Mouse (Mus musculus): ENCODE data around the gene Ranbp3. TPM values are rescaled to one million over a fixed set of nuclear protein-coding genes. Genes with fewer than 3 reads are reported as not detected.
"Not testable (repeated sequence)": the region's sequence is repeated elsewhere in the genome, so short reads cannot be mapped to it uniquely, and the experiment has no call there.

Gene Ranbp3
- polyA plus RNA-seq (2016; fragmentation: Nextera tagmentation; extraction: Ambion mirVana), result 110 and 116 TPM in 2 replicates

DNA sequence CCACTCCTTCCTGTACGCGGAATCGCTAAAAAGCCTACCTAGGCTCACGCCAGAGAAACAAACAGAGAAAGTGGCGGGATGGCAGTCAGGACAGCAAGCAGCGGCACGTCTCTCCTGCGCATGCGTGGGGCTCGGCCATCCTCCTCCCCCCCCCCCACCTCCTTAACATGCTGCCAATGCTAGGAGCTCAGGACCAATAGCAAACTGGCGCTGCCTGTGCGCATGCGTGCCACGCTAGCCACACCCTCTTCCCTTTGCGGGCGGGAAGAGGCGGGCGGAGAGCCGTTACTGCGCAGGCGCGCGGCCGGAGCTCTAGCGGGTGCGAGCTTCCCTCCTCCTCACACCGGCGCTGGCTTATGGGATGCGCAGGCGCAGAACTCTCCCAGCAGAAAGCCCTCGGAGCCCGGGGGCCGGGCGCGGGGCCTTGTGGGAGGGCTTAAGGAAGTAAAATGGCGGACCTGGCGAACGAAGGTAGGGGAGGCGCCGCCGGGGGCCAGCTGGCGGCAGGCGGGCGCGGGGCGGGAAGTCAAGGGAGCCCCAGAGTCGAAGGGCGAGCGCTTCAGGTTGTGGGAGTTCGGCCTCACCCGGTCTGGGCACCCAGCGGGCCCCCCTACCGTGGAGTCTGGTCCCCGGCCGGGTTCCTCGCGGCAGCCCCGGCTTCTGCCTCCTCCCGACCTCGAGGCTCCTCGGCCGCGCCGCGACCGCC is at the start of gene Ranbp3:
Ranbp3 (plus strand) TSS at position 354 of the 706 bp plus-strand sequence.
- H3K27me3 ChIP-seq, result peaks cover 6% of the 10 kb centered on the region
- peak within 1 kb of the TSS; percentile 97 for H3K9ac ChIP-seq (replicated peaks)
- H3K9me3 ChIP-seq, result no peaks in the 10 kb centered on the region
- ATAC-seq (ENCODE audit: insufficient number of reproducible peaks, insufficient read depth, low FRiP score, low TSS enrichment, low read depth), result peak; percentile 86
- H3K27ac ChIP-seq, result peak within 1 kb of the TSS; percentile 92
- peaks cover 34% of the 10 kb centered on the region for H3K36me3 ChIP-seq
- H3K4me1 ChIP-seq (replicated peaks), result peaks cover 16% of the 10 kb centered on the region
- H3K4me3 ChIP-seq (replicated peaks), result peak within 1 kb of the TSS; percentile 93
- WGBS, result 1% methylated on average over 61 of the region's 66 CpGs
- H3K4me2 ChIP-seq, result peak within 1 kb of the TSS; percentile 80

- no peaks in the 10 kb centered on the region for H3K27me3 ChIP-seq
- no peak for ATAC-seq (ENCODE audit: insufficient number of reproducible peaks, insufficient read depth, low FRiP score, low TSS enrichment, low read depth)
- H3K4me2 ChIP-seq, result peak overlapping the region; percentile 86
- H3K9me3 ChIP-seq, result no peaks in the 10 kb centered on the region
- no peak overlapping the region for H3K27ac ChIP-seq
- no peak overlapping the region for H3K9ac ChIP-seq (replicated peaks)
- peaks cover 41% of the 10 kb centered on the region for H3K36me3 ChIP-seq
- H3K4me3 ChIP-seq (replicated peaks), result peak overlapping the region; percentile 94
- 81% methylated on average over 3 of the region's 3 CpGs for WGBS
- peaks cover 19% of the 10 kb centered on the region for H3K4me1 ChIP-seq (replicated peaks)
Observed at GRCm38 (mm10) chr17:56625495-56625894, 47.6 kb upstream of the Ranbp3 start.

DNA sequence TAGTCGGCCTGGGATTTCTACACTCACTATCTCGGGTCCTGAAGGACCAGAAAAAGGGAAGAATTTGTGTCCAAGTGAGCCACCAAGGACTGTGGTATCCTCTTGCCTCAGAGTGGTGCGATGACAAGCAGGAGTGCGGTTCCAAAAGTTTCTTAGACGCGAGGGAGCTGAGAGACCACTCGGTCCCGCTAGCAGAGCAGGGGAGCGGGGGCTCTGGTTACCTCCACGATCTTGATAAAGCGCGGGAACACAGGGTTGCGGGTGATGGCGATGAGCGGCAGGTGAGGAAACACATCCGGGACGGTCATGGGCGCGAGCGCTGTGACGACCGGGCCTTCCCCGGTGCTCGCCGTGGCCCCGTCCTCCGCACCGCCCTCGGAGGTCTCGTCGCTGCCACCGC is 46.8 kb upstream of the Ranbp3 start:
- Histone ChIP-seq H3K27me3 (no peaks in the 10 kb centered on the region), H3K4me1 (replicated peaks) (peaks cover 19% of the 10 kb centered on the region), H3K9ac (replicated peaks) (peak overlapping the region; percentile 90), H3K27ac (peak overlapping the region; percentile 80), H3K4me2 (peak overlapping the region; percentile 86), H3K9me3 (no peaks in the 10 kb centered on the region), H3K4me3 (replicated peaks) (peak overlapping the region; percentile 94), H3K36me3 (peaks cover 33% of the 10 kb centered on the region)
- no peak; the same call in 1 of the 2 replicates for ATAC-seq (ENCODE audit: insufficient number of reproducible peaks, insufficient read depth, low FRiP score, low TSS enrichment, low read depth)
- under 1% methylated on average over 32 of the region's 32 CpGs for WGBS

DNA sequence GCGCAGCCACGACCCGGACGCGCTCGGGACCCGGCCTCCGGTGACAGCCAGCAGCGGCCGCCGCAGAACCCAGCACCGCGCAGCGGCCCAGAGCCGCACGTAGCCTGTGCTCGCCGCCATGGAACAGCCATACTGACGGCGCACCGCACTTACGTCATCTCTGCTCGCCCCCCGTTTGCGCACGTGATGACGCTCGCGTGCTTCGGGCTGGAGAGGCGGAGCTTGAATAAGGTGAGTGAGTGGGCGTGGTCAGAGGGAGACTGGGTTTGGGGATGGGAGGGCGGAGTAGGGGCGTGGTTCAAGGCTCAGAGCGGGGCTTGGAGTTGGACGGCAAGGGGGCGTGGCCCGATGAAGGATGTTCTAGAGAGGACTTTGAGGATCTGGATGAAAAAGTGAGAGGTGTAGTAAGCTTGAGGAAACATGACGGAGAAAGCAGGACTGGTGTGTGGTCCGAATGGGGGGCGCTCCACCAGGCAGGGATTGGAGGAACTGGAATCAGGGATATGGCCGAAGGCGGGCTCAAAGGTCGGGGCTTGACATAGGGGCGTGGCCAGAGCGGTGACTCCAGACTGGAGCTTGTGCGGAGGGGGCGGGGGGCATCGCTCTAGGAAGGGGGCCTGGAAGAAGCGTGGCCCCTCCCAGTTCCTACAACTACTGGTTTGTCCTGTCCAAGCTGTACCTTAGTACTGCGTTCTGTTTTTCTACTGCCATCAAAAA is 46.2 kb upstream of the Ranbp3 start, which contains the start of gene Lonp1:
Lonp1 (minus strand) TSS at position 134 of the 717 bp plus-strand sequence.
- peak within 1 kb of the TSS; percentile 86 for H3K4me2 ChIP-seq
- H3K27ac ChIP-seq, result peak within 1 kb of the TSS; percentile 88
- peaks cover 19% of the 10 kb centered on the region for H3K4me1 ChIP-seq (replicated peaks)
- no peaks in the 10 kb centered on the region for H3K9me3 ChIP-seq
- H3K4me3 ChIP-seq (replicated peaks), result peak within 1 kb of the TSS; percentile 94
- 0% methylated on average over 47 of the region's 51 CpGs for WGBS
- peak; percentile 88 for ATAC-seq (ENCODE audit: insufficient number of reproducible peaks, insufficient read depth, low FRiP score, low TSS enrichment, low read depth)
- peak within 1 kb of the TSS; percentile 90 for H3K9ac ChIP-seq (replicated peaks)
- H3K27me3 ChIP-seq, result no peaks in the 10 kb centered on the region
- peaks cover 27% of the 10 kb centered on the region for H3K36me3 ChIP-seq

- peak; percentile 18; the same call in 1 of the 2 replicates for ATAC-seq (ENCODE audit: insufficient number of reproducible peaks, insufficient read depth, low FRiP score, low TSS enrichment, low read depth)
- H3K4me1 ChIP-seq (replicated peaks), result peaks cover 19% of the 10 kb centered on the region
- peak within 1 kb of the TSS; percentile 45 for H3K9ac ChIP-seq (replicated peaks)
- H3K36me3 ChIP-seq, result peaks cover 19% of the 10 kb centered on the region
- 8% methylated on average over 26 of the region's 26 CpGs for whole genome bisulfite sequencing
- H3K9me3 ChIP-seq, result no peaks in the 10 kb centered on the region
- no peaks in the 10 kb centered on the region for H3K27me3 ChIP-seq
- H3K27ac ChIP-seq, result peak within 1 kb of the TSS; percentile 88
- peak within 1 kb of the TSS; percentile 94 for H3K4me3 ChIP-seq (replicated peaks)
- peak within 1 kb of the TSS; percentile 86 for H3K4me2 ChIP-seq
Observed at GRCm38 (mm10) chr17:56627530-56628277, 45.4 kb upstream of the Ranbp3 start, which contains the start of gene Catsperd. Catsperd (plus strand) TSS chr17:56628143.

DNA sequence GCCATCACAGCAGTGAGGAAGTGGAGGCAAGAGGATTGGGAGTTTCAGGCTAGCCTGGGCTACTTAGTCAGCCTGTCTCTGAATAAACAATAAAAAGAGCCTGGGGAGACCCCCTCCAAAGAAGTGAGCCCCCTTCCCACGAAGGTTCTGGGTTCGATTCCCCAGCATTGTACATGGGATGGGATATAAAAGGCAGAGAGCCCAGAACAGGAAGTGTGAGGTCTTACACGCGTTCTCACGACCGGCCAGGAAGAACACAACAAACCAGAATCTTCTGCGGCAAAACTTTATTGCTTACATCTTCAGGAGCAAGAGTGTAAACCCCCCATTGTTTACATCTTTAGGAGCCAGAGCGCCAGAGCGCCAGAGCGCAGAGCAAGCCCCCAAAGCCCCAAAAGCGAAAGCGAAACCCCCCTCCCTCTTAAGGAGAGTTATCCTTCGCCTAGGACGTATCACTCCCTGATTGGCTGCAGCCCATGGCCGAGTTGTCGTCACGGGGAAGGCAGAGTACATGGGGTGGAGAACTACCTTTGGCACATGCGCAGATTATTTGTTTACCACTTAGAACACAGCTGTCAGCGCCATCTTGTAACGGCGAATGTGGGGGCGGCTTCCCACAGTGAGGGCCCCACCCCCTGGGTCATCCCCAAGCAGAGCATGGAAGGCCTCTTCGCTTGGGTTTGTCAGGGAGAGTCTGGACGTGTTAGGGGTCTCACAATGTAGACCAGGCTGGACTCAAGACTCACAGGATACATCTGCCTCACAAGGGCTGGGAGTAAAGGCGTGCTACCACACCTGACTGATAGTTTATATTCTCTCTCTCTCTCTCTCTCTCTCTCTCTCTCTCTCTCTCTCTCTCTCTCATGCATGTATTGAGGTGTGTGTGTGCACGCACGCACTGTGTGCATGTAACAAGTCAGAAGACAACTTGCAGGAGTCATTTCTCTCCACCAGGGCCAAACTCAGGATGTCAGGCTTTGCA is 43.0 kb upstream of the Ranbp3 start:
- not testable (repeated sequence) for H3K9me3 ChIP-seq; H3K27ac ChIP-seq; H3K9ac ChIP-seq (replicated peaks); H3K4me2 ChIP-seq; ATAC-seq (ENCODE audit: insufficient number of reproducible peaks, insufficient read depth, low FRiP score, low TSS enrichment, low read depth); H3K36me3 ChIP-seq; H3K4me3 ChIP-seq (replicated peaks); H3K27me3 ChIP-seq
- 90% methylated on average over 27 of the region's 27 CpGs for WGBS
- H3K4me1 ChIP-seq (replicated peaks), result peaks cover 19% of the 10 kb centered on the region

DNA sequence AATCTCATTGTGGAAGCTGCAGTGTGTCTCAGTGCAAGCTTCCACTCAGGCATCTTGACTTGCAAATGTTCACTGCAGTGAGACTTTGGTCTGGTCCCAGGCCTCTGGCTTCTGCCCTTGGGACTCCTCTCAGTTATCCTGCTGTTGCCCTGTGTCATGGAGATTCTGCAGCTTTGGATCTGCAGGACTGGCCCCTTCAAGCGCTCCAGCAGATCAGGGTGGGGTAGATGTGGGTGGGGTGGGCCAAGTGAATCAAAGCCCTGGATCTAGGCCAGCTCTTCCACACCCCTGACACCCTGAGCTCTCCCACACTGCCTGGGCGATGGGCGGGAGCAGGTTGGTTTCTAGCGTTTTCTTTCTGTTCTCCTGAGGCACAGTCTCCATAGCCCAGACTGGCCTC is 41.3 kb upstream of the Ranbp3 start:
- H3K9me3 ChIP-seq, result no peaks in the 10 kb centered on the region
- no peak overlapping the region for H3K9ac ChIP-seq (replicated peaks)
- ATAC-seq (ENCODE audit: insufficient number of reproducible peaks, insufficient read depth, low FRiP score, low TSS enrichment, low read depth), result no peak
- 51% methylated on average over 4 of the region's 4 CpGs for whole genome bisulfite sequencing
- H3K36me3 ChIP-seq, result no peaks in the 10 kb centered on the region
- H3K4me2 ChIP-seq, result no peak overlapping the region
- no peaks in the 10 kb centered on the region for H3K27me3 ChIP-seq
- H3K4me1 ChIP-seq (replicated peaks), result peaks cover 7% of the 10 kb centered on the region; the same call in 1 of the 2 replicates
- H3K4me3 ChIP-seq (replicated peaks), result no peak overlapping the region
- H3K27ac ChIP-seq, result no peak overlapping the region

GRCm38 (mm10) chr17:56634023-56634422 is 39.1 kb upstream of the Ranbp3 start:
- H3K9me3 ChIP-seq, result no peaks in the 10 kb centered on the region
- H3K9ac ChIP-seq (replicated peaks), result no peak overlapping the region
- H3K27ac ChIP-seq, result no peak overlapping the region
- ATAC-seq (ENCODE audit: insufficient number of reproducible peaks, insufficient read depth, low FRiP score, low TSS enrichment, low read depth), result no peak
- 87% methylated on average over 6 of the region's 6 CpGs for WGBS
- no peaks in the 10 kb centered on the region for H3K27me3 ChIP-seq
- H3K4me1 ChIP-seq (replicated peaks), result no peaks in the 10 kb centered on the region
- H3K4me3 ChIP-seq (replicated peaks), result no peak overlapping the region
- H3K36me3 ChIP-seq, result no peaks in the 10 kb centered on the region
- no peak overlapping the region for H3K4me2 ChIP-seq

GRCm38 (mm10) chr17:56643237-56643636 is 29.9 kb upstream of the Ranbp3 start:
- H3K9ac ChIP-seq (replicated peaks), result no peak overlapping the region
- no peaks in the 10 kb centered on the region for H3K9me3 ChIP-seq
- no peak overlapping the region for H3K4me3 ChIP-seq (replicated peaks)
- H3K27me3 ChIP-seq, result no peaks in the 10 kb centered on the region
- no peak for ATAC-seq (ENCODE audit: insufficient number of reproducible peaks, insufficient read depth, low FRiP score, low TSS enrichment, low read depth)
- no peaks in the 10 kb centered on the region for H3K36me3 ChIP-seq
- no peak overlapping the region for H3K27ac ChIP-seq
- H3K4me2 ChIP-seq, result no peak overlapping the region
- WGBS, result 85% methylated on average over 4 of the region's 4 CpGs
- no peaks in the 10 kb centered on the region for H3K4me1 ChIP-seq (replicated peaks)

GRCm38 (mm10) chr17:56647546-56647945 is 25.5 kb upstream of the Ranbp3 start:
- H3K9ac ChIP-seq (replicated peaks), result no peak overlapping the region
- no peaks in the 10 kb centered on the region for H3K9me3 ChIP-seq
- H3K27me3 ChIP-seq, result no peaks in the 10 kb centered on the region
- 76% methylated on average over 9 of the region's 13 CpGs for WGBS
- no peaks in the 10 kb centered on the region for H3K36me3 ChIP-seq
- H3K4me3 ChIP-seq (replicated peaks), result no peak overlapping the region
- no peak overlapping the region for H3K4me2 ChIP-seq
- ATAC-seq (ENCODE audit: insufficient number of reproducible peaks, insufficient read depth, low FRiP score, low TSS enrichment, low read depth), result no peak
- no peaks in the 10 kb centered on the region for H3K4me1 ChIP-seq (replicated peaks)
- H3K27ac ChIP-seq, result no peak overlapping the region
